Comparison of ENCODE assay signal across 20 mouse cellular contexts in the genomic region with DNA sequence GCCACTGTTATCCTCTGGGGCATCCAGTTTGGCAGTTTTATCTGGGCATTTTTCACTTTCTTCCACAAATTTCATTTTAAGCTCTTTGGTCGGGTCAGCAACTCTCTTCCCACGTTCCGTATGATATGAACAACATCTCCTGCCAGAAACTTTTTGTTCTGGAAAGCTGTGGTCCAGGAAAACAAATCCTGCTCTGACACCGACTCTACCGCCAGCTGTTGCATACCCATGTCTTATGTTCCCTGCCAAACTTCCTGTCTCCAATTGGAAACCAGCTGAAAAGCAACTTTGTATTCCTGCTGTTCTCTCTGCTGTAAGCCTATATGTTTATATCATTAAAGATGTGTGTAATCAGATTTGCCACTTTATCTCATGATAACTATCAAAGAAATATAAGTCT.
DNase-seq lines count a peak whose midpoint lies in the region; ATAC-seq and TF ChIP-seq lines count a peak whose summit lies in the region.
"Had no signal": no experiment of that assay in that cellular context is flagged by ENCODE, and none has a peak within 500 bp of the region (broad histone marks: within the 10 kb centered on the region; RNA-seq: fewer than 3 reads in every experiment).

No protein-coding gene starts in this region.

- H3K4me3 ChIP-seq in heart, adult 2 months, result no peak overlapping the region
- no peak overlapping the region for H3K4me3 ChIP-seq in heart, embryonic 10.5 days
- H3K4me3 ChIP-seq in lung, postnatal 0 days (ENCODE audit: low read depth, low read length), result no peak overlapping the region
- H3K4me3 ChIP-seq: forebrain, embryonic 12.5 days; heart, embryonic 13.5 days; hindbrain, embryonic 13.5 days; layer of hippocampus, adult 2 months; limb, embryonic 12.5 days; liver, embryonic 15.5 days had no signal

- DNase-seq in heart, adult 2 months, result peak in 1 of 2 experiments; percentile 40
- DNase-seq in heart, embryonic 10.5 days (ENCODE audit: low spot score), result no peak
- peak; percentile 9 for DNase-seq in testis, postnatal 14 days (ENCODE audit: low spot score)
- DNase-seq in testis, postnatal 10 days (ENCODE audit: low spot score), result no peak
- peak; percentile 60 for DNase-seq in lung, postnatal 0 days (ENCODE audit: low spot score)
- no peak for DNase-seq in thymus, postnatal 10 days (ENCODE audit: low spot score in 2 of 2)
- DNase-seq: adrenal gland, postnatal 25 days; cerebellum, postnatal 10 days; embryo, embryonic 11 days; kidney, adult 9 months; midbrain, embryonic 14.5 days; right cerebral cortex, postnatal 4 days; thymus, adult 2 months had no signal

- TF ChIP-seq POLR2A in heart, adult 2 months (IDR thresholded peaks at IDR 0.05; ENCODE audit: insufficient read depth, low read depth, low read length), result no peak

- no peak for TF ChIP-seq CTCF in heart, adult 2 months (IDR thresholded peaks at IDR 0.05)
- no peak for TF ChIP-seq CTCF in lung, postnatal 0 days (IDR thresholded peaks at IDR 0.05)

- H3K4me1 ChIP-seq in heart, adult 2 months (ENCODE audit: control insufficient read depth, insufficient read depth, low read length), result no peaks in the 10 kb centered on the region
- H3K4me1 ChIP-seq in heart, embryonic 10.5 days, result no peaks in the 10 kb centered on the region
- H3K4me1 ChIP-seq in lung, postnatal 0 days (ENCODE audit: insufficient read depth, low read depth, low read length), result no peaks in the 10 kb centered on the region
- H3K4me1 ChIP-seq: forebrain, embryonic 12.5 days; heart, embryonic 13.5 days; hindbrain, embryonic 13.5 days; limb, embryonic 12.5 days; liver, embryonic 15.5 days had no signal

- no peaks in the 10 kb centered on the region for H3K9me3 ChIP-seq in heart, embryonic 10.5 days
- no peaks in the 10 kb centered on the region for H3K9me3 ChIP-seq in lung, postnatal 0 days (ENCODE audit: low read length)
- H3K9me3 ChIP-seq: forebrain, embryonic 12.5 days; heart, embryonic 13.5 days; hindbrain, embryonic 13.5 days; limb, embryonic 12.5 days; liver, embryonic 15.5 days had no signal

- no peaks in the 10 kb centered on the region for H3K36me3 ChIP-seq in heart, adult 2 months (ENCODE audit: control insufficient read depth, insufficient read depth, low read length)
- no peaks in the 10 kb centered on the region for H3K36me3 ChIP-seq in heart, embryonic 10.5 days
- no peaks in the 10 kb centered on the region for H3K36me3 ChIP-seq in lung, postnatal 0 days (ENCODE audit: insufficient read depth, low read length)
- H3K36me3 ChIP-seq: forebrain, embryonic 12.5 days; heart, embryonic 13.5 days; hindbrain, embryonic 13.5 days; limb, embryonic 12.5 days; liver, embryonic 15.5 days had no signal

- 60% methylated on average over 5 of the region's 5 CpGs for WGBS in heart, adult 2 months
- 88% methylated on average over 5 of the region's 5 CpGs for WGBS in heart, embryonic 10.5 days
- WGBS in lung, postnatal 0 days, result 52% methylated on average over 5 of the region's 5 CpGs

- no peak for TF ChIP-seq EP300 in heart, adult 2 months (IDR thresholded peaks at IDR 0.05; ENCODE audit: insufficient read depth, low read depth, low read length)
- TF ChIP-seq EP300 in lung, postnatal 0 days (IDR thresholded peaks at IDR 0.05), result no peak

- H3K27ac ChIP-seq in heart, adult 2 months, result peak overlapping the region; percentile 26
- H3K27ac ChIP-seq in heart, embryonic 10.5 days, result no peak overlapping the region
- no peak overlapping the region for H3K27ac ChIP-seq in lung, postnatal 0 days (ENCODE audit: low read length)
- H3K27ac ChIP-seq: forebrain, embryonic 12.5 days; heart, embryonic 13.5 days; hindbrain, embryonic 13.5 days; layer of hippocampus, adult 2 months; limb, embryonic 12.5 days; liver, embryonic 15.5 days had no signal

- ATAC-seq in lung, postnatal 0 days, result peak; percentile 35; the same call in 1 of the 2 replicates
- ATAC-seq in monocyte, adult 5-6 weeks (replicated peaks; ENCODE audit: insufficient number of reproducible peaks, low FRiP score, low TSS enrichment, poor library complexity, severe bottlenecking), result no peak

- H3K79me2 ChIP-seq in heart, adult 2 months (replicated peaks; ENCODE audit: control insufficient read depth, insufficient read depth, low read length), result no peaks in the 10 kb centered on the region

- H3K4me2 ChIP-seq in lung, postnatal 0 days (replicated peaks; ENCODE audit: low read depth, low read length), result no peak overlapping the region
- H3K4me2 ChIP-seq: forebrain, embryonic 12.5 days; heart, embryonic 13.5 days; hindbrain, embryonic 13.5 days; limb, embryonic 12.5 days; liver, embryonic 15.5 days had no signal

- intact Hi-C loops in heart, adult 2 months (cut with DNase I), result loop anchor here (10.0 kb wide), 1 partner anchor 79 kb away; no protein-coding TSS in a partner anchor

- no peak overlapping the region for H3K9ac ChIP-seq in heart, adult 2 months (ENCODE audit: low read depth, low read length)
- no peak overlapping the region for H3K9ac ChIP-seq in lung, postnatal 0 days (replicated peaks; ENCODE audit: low read depth)
- H3K9ac ChIP-seq: forebrain, embryonic 12.5 days; heart, embryonic 13.5 days; hindbrain, embryonic 13.5 days; limb, embryonic 12.5 days; liver, embryonic 15.5 days had no signal

- no peaks in the 10 kb centered on the region for H3K27me3 ChIP-seq in heart, adult 2 months (ENCODE audit: control insufficient read depth, insufficient read depth, low read length)
- no peaks in the 10 kb centered on the region for H3K27me3 ChIP-seq in heart, embryonic 10.5 days (ENCODE audit: insufficient read depth, poor library complexity, severe bottlenecking)
- H3K27me3 ChIP-seq in lung, postnatal 0 days (replicated peaks; ENCODE audit: insufficient read depth, low read length), result no peaks in the 10 kb centered on the region
- H3K27me3 ChIP-seq: forebrain, embryonic 12.5 days; heart, embryonic 13.5 days; hindbrain, embryonic 13.5 days; limb, embryonic 12.5 days; liver, embryonic 15.5 days had no signal

Comparison
In these comparisons a context has a peak if more than half of its experiments do, and no peak if none do; other contexts are left out.
1. DNase-seq: peak in testis, postnatal 14 days (single experiment) and lung, postnatal 0 days (single experiment); none in heart, embryonic 10.5 days (single experiment), testis, postnatal 10 days (single experiment) and thymus, postnatal 10 days (0 of 2).